Mouse (Mus musculus) adrenal gland, postnatal 14 days (tissue): Measurements from ENCODE around the gene Gm14781. TPM values are rescaled to one million over a fixed set of nuclear protein-coding genes. Genes with fewer than 3 reads are reported as not detected.
"Not testable (repeated sequence)": the region's sequence is repeated elsewhere in the genome, so short reads cannot be mapped to it uniquely, and the experiment has no call there.

ENCODE experiments used
- DNase-seq: peaks from one replicate; pipeline ENCODE4 v3.0.0; 2021; ENCODE audit warnings: mixed read lengths
- long read RNA-seq, 2 experiments: library from polyadenylated mRNA; stranded (forward); transcript quantifications; one replicate each; pipeline ENCODE4 v2.0.0; 2021
- total RNA-seq: library from RNA; stranded (reverse); gene quantifications from 2 replicates; pipeline ENCODE4 v1.2.3, GENCODE M21; 2021

The Gm14781 gene
- not detected in 2 replicates for total RNA-seq
- long read RNA-seq, experiment 1 = 0 reads
- long read RNA-seq, experiment 2 = 0 reads

DNA sequence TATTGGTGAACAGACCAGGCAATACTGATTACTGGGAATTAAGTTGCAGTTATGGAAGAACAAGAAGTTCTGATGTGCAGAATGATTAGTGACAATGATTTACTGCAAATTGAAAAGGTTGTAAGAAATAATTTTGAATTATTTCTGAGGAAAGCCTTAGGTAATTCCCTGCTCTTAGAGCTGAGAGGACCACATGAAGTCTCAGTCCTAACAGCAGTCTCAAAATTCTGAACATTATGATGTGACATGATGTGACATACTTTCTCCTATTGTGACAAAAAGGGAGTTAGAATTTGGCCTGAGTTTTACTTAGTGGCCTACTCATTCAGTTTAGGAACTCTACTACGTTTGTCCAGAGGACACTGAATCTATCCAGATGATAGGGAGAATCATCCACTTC lies at the start of gene Gm14781:
Gene Gm14781 (plus strand): TSS at position 301 of the 400 bp plus-strand sequence.
- DNase-seq = not testable (repeated sequence)

- DNase-seq = not testable (repeated sequence)
Observed at GRCm38 (mm10) chrX:91654964-91655575, 23.1 kb downstream of the Gm14781 start.

Other genes with a start within 250 kb of the Gm14781 start
- not detected in 2 replicates for gene Gm5072, start 239.7 kb upstream of the Gm14781 start, total RNA-seq
- gene Gm8914, start 152.1 kb upstream of the Gm14781 start, total RNA-seq = not detected in 2 replicates
- gene 1700084M14Rik, start 56.3 kb upstream of the Gm14781 start, total RNA-seq = not detected in 2 replicates
- not detected in 2 replicates for gene Mageb5, start 150.8 kb downstream of the Gm14781 start, total RNA-seq